8 mouse cellular contexts compared by ENCODE assay signal in the genomic region with DNA sequence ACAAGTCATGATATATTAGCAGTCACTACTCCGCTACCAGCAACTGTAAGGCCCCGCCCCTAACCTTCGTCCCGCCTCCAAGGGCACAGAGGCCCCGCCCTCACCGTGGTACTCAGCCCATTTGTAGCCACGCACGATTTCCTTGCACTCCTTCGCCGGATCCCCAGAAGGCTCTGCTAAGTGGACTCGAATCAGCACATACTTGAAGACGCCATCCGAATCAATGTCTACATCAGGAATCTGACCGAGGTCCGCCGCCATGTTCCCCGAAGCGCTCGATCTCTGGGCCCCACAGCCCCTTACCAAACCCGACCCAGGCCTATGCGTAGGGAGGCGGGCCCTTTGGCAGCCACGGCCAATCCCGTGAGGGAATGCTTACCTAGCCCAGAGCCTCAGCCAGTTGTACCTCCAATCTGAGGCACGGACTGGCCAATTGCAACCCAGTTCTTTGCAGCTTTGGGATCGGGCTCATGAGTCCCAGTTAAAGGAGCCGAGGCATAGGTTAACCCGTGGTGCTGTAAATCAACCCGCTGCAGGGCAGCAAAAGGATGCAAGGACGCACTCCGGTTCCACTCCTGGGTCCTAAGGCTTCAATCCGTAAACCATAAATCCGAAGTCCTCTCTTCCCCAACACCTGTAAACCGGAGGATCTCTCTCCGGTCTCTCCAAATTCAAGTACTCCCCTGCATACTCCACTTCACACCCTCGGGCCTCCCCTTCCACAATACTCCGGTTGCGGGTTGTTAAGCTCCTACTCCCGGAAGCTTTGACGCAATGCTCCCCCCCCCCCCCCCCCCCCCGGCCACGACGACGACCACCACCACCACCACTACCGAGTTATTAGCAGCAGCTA. TPM values are rescaled to one million over a fixed set of nuclear protein-coding genes. Genes with fewer than 3 reads are reported as not detected.
DNase-seq lines count a peak whose midpoint lies in the region; ATAC-seq and TF ChIP-seq lines count a peak whose summit lies in the region.

A gene (minus strand): TSS at position 267 of the 853 bp plus-strand sequence.
A gene (minus strand): TSS at position 646 of the 853 bp plus-strand sequence.

- peak within 1 kb of the TSS; percentile 93 for H3K27ac ChIP-seq in forebrain, embryonic 16.5 days (ENCODE audit: low read length)
- H3K27ac ChIP-seq in layer of hippocampus, adult 2 months, result peak within 1 kb of the TSS; percentile 93
- H3K27ac ChIP-seq in lung, embryonic 14.5 days (ENCODE audit: low read depth), result peak within 1 kb of the TSS; percentile 92
- peak within 1 kb of the TSS; percentile 96 for H3K27ac ChIP-seq in olfactory bulb, adult 2 months (ENCODE audit: insufficient read depth, low read depth, low read length)
- peak within 1 kb of the TSS; percentile 91 for H3K27ac ChIP-seq in thymus, adult 2 months (ENCODE audit: control insufficient read depth, insufficient read depth, low read length)

- H3K4me3 ChIP-seq in G1E (ENCODE audit: low read depth, low read length), result peak within 1 kb of the TSS; percentile 72
- peak within 1 kb of the TSS; percentile 67 for H3K4me3 ChIP-seq in forebrain, embryonic 16.5 days (replicated peaks; ENCODE audit: low read length)
- H3K4me3 ChIP-seq in layer of hippocampus, adult 2 months, result peak within 1 kb of the TSS; percentile 60
- H3K4me3 ChIP-seq in lung, embryonic 14.5 days (ENCODE audit: low read depth, low read length), result peak within 1 kb of the TSS; percentile 61
- peak within 1 kb of the TSS; percentile 69 for H3K4me3 ChIP-seq in olfactory bulb, adult 2 months (ENCODE audit: insufficient read depth, low read depth, low read length)
- peak within 1 kb of the TSS; percentile 80 for H3K4me3 ChIP-seq in thymus, adult 2 months (ENCODE audit: control insufficient read depth, insufficient read depth, low read length)

- peak; percentile 100 for DNase-seq in G1E (ENCODE audit: low spot score)
- peak; percentile 93 to 97 for DNase-seq in cerebellum, adult 18-20 months
- peak; percentile 96 to 98 for DNase-seq in heart, postnatal 36 days
- DNase-seq in layer of hippocampus, adult 2 months (ENCODE audit: low spot score in 2 of 2), result peak; percentile 94 to 97
- peak; percentile 98 for DNase-seq in lung, embryonic 14.5 days
- peak; percentile 97 for DNase-seq in thymus, adult 2 months

- under 1% methylated on average over 44 of the region's 45 CpGs for WGBS in forebrain, embryonic 16.5 days
- WGBS in lung, embryonic 14.5 days, result under 1% methylated on average over 43 of the region's 45 CpGs
- under 1% methylated on average over 44 of the region's 45 CpGs for WGBS in olfactory bulb, adult 2 months
- WGBS in thymus, adult 2 months, result under 1% methylated on average over 45 of the region's 45 CpGs

- peaks cover 45% of the 10 kb centered on the region for H3K9me3 ChIP-seq in G1E (replicated peaks)
- H3K9me3 ChIP-seq in forebrain, embryonic 16.5 days (ENCODE audit: control insufficient read depth, low read length), result no peaks in the 10 kb centered on the region
- no peaks in the 10 kb centered on the region for H3K9me3 ChIP-seq in lung, embryonic 14.5 days (ENCODE audit: low read depth, low read length)

- H3K4me1 ChIP-seq in G1E (ENCODE audit: insufficient read depth, low read depth, low read length), result peaks cover 37% of the 10 kb centered on the region
- peaks cover 46% of the 10 kb centered on the region for H3K4me1 ChIP-seq in forebrain, embryonic 16.5 days (replicated peaks; ENCODE audit: control insufficient read depth, insufficient read depth, low read length)
- peaks cover 14% of the 10 kb centered on the region for H3K4me1 ChIP-seq in lung, embryonic 14.5 days (ENCODE audit: insufficient read depth)
- peaks cover 46% of the 10 kb centered on the region for H3K4me1 ChIP-seq in olfactory bulb, adult 2 months (ENCODE audit: control insufficient read depth, insufficient read depth, low read length)
- H3K4me1 ChIP-seq in thymus, adult 2 months (replicated peaks; ENCODE audit: control insufficient read depth, insufficient read depth, low read length), result peaks cover 41% of the 10 kb centered on the region

- H3K27me3 ChIP-seq in G1E (ENCODE audit: insufficient read depth, low read length), result peaks cover 3% of the 10 kb centered on the region; the same call in 1 of the 2 replicates
- H3K27me3 ChIP-seq in forebrain, embryonic 16.5 days (replicated peaks; ENCODE audit: control insufficient read depth, insufficient read depth, low read length), result peaks cover 40% of the 10 kb centered on the region
- H3K27me3 ChIP-seq in lung, embryonic 14.5 days (ENCODE audit: insufficient read depth, low read length), result peaks cover 42% of the 10 kb centered on the region
- H3K27me3 ChIP-seq in thymus, adult 2 months (ENCODE audit: control insufficient read depth, insufficient read depth, low read length), result peaks cover 27% of the 10 kb centered on the region

- TF ChIP-seq CTCF in G1E (IDR thresholded peaks at IDR 0.05; ENCODE audit: low read depth, low read length), result no peak
- no peak for TF ChIP-seq CTCF in layer of hippocampus, adult 2 months (conservative IDR thresholded peaks at IDR 0.05)
- no peak for TF ChIP-seq CTCF in lung, embryonic 14.5 days (IDR thresholded peaks at IDR 0.05; ENCODE audit: low read depth)
- no peak for TF ChIP-seq CTCF in olfactory bulb, adult 2 months (IDR thresholded peaks at IDR 0.05; ENCODE audit: insufficient read depth, low read depth, low read length)
- TF ChIP-seq CTCF in thymus, adult 2 months (IDR thresholded peaks at IDR 0.05; ENCODE audit: borderline replicate concordance, control insufficient read depth, extremely low read depth, insufficient read depth, low read length, poor library complexity), result 0 out of 2 replicates have a peak, but pooled peaks have one; percentile 63

- intact Hi-C loops in heart, postnatal 36 days (cut with DNase I), result no loop called here

- H3K4me2 ChIP-seq in forebrain, embryonic 16.5 days (ENCODE audit: low read length), result peak within 1 kb of the TSS; percentile 91
- peak within 1 kb of the TSS; percentile 78 for H3K4me2 ChIP-seq in lung, embryonic 14.5 days

- peak; percentile 94 for ATAC-seq in G1E (ENCODE audit: extremely low read depth, insufficient number of reproducible peaks, low FRiP score, poor library complexity, severe bottlenecking)
- peak; percentile 99 for ATAC-seq in forebrain, embryonic 16.5 days
- peak; percentile 98 for ATAC-seq in lung, embryonic 14.5 days (ENCODE audit: insufficient read depth)

- H3K36me3 ChIP-seq in G1E (replicated peaks), result peaks cover 31% of the 10 kb centered on the region
- no peaks in the 10 kb centered on the region for H3K36me3 ChIP-seq in forebrain, embryonic 16.5 days (ENCODE audit: control insufficient read depth, insufficient read depth)
- H3K36me3 ChIP-seq in lung, embryonic 14.5 days (ENCODE audit: insufficient read depth), result peaks cover 29% of the 10 kb centered on the region
- H3K36me3 ChIP-seq in thymus, adult 2 months (ENCODE audit: control insufficient read depth, insufficient read depth, low read length), result no peaks in the 10 kb centered on the region

- peak; percentile 83 for TF ChIP-seq POLR2A in olfactory bulb, adult 2 months (IDR thresholded peaks at IDR 0.05; ENCODE audit: insufficient read depth, low read depth, low read length)
- no peak; the same call in none of the 2 replicates for TF ChIP-seq POLR2A in thymus, adult 2 months (IDR thresholded peaks at IDR 0.05; ENCODE audit: control insufficient read depth, extremely low read depth, insufficient read depth, low read length, poor library complexity)

- H3K9ac ChIP-seq in forebrain, embryonic 16.5 days (replicated peaks; ENCODE audit: low read depth, low read length), result peak within 1 kb of the TSS; percentile 73
- peak within 1 kb of the TSS; percentile 44 for H3K9ac ChIP-seq in lung, embryonic 14.5 days

RNA-seq across cellular contexts. Expression of the first gene that starts in this region (rescaled TPM):
- 0.58 and 4.3 TPM in 2 replicates for total RNA-seq in G1E (2014; fragmentation: Nextera tagmentation)
- total RNA-seq in G1E (2017), result 1.9 and 5.5 TPM in 2 replicates
- polyA plus RNA-seq in G1E (2012), result 1.4 and 1.6 TPM in 2 replicates
- polyA plus RNA-seq in forebrain, embryonic 16.5 days (2015; fragmentation: Nextera tagmentation; extraction: Ambion mirVana), result 1.0 and 2.8 TPM in 2 replicates
- 1 to 10 TPM in 1 of 2 experiments, under 1 TPM in 1; 0.65 to 2.5 TPM for total RNA-seq in heart, postnatal 36 days (2021)
- total RNA-seq in layer of hippocampus, adult 2 months (2021), result 1 to 10 TPM; 2.8 to 3.5 TPM
- polyA plus RNA-seq in lung, embryonic 14.5 days (2014; fragmentation: Nextera tagmentation; extraction: Ambion mirVana), result 2.2 and 4.1 TPM in 2 replicates
- not detected in 2 replicates for polyA plus RNA-seq in olfactory bulb, adult 2 months (2012; ENCODE audit: insufficient read depth, insufficient read length, low replicate concordance, missing spikeins)
- polyA plus RNA-seq in thymus, adult 2 months (2012; rRNA removed), result 18.9 and 25.8 TPM in 2 replicates

RNA-seq across cellular contexts. Expression of the second gene that starts in this region (rescaled TPM):
- total RNA-seq in G1E (2014; fragmentation: Nextera tagmentation) (1.4 and 2.1 TPM in 2 replicates), G1E (2017) (7.1 and 12.5 TPM in 2 replicates)
- 6.5 and 9.5 TPM in 2 replicates for polyA plus RNA-seq in G1E (2012)
- polyA plus RNA-seq in forebrain, embryonic 16.5 days (2015; fragmentation: Nextera tagmentation; extraction: Ambion mirVana), result 141 and 145 TPM in 2 replicates
- 10 to 100 TPM; 64.1 to 67.4 TPM for total RNA-seq in heart, postnatal 36 days (2021)
- 10 to 100 TPM; 59.1 to 67.5 TPM for total RNA-seq in layer of hippocampus, adult 2 months (2021)
- polyA plus RNA-seq in lung, embryonic 14.5 days (2014; fragmentation: Nextera tagmentation; extraction: Ambion mirVana), result 183 and 197 TPM in 2 replicates
- not detected in 2 replicates for polyA plus RNA-seq in olfactory bulb, adult 2 months (2012; ENCODE audit: insufficient read depth, insufficient read length, low replicate concordance, missing spikeins)
- polyA plus RNA-seq in thymus, adult 2 months (2012; rRNA removed), result 73.6 and 94.7 TPM in 2 replicates

Comparison
In these comparisons a context has a peak if more than half of its experiments do, and no peak if none do; other contexts are left out.
1. Peak in every context shown above with its lines: DNase-seq, ATAC-seq, H3K4me3 ChIP-seq and H3K27ac ChIP-seq.
2. RNA of the second gene that starts in this region (total RNA-seq): 59.1 to 67.5 TPM in layer of hippocampus, adult 2 months and 64.1 to 67.4 TPM in heart, postnatal 36 days; 1.4 to 12.5 TPM in G1E; every median in the first group is over 4 times any median in the second.